Mouse (Mus musculus) forelimb bud, embryonic 11.5 days (tissue): Measurements from ENCODE around the gene Crebrf.
A peak's percentile ranks its signal among the peaks of the same experiment; 100 is the strongest.

Source experiments
- DNase-seq: peaks from one replicate; pipeline ENCODE4 v3.0.0-alpha.2; 2012; ENCODE audit warnings: low read depth, low spot score

The Crebrf gene

GRCm38 (mm10) chr17:26705463-26706359 is 9.7 kb upstream of the Crebrf start:
- DNase-seq, result no peak

GRCm38 (mm10) chr17:26707066-26707465 is 8.4 kb upstream of the Crebrf start:
- no peak for DNase-seq

GRCm38 (mm10) chr17:26708499-26708898 is 7.0 kb upstream of the Crebrf start:
- no peak for DNase-seq

- no peak for DNase-seq
Measured at GRCm38 (mm10) chr17:26708993-26709590, 6.4 kb upstream of the Crebrf start.

- DNase-seq, result no peak
Measured at GRCm38 (mm10) chr17:26710049-26710448, 5.4 kb upstream of the Crebrf start.

- peak; percentile 96 for DNase-seq
Measured at GRCm38 (mm10) chr17:26715916-26716717, 667 bp downstream of the Crebrf start.

GRCm38 (mm10) chr17:26717868-26718267 is 2.4 kb downstream of the Crebrf start:
- DNase-seq, result no peak

GRCm38 (mm10) chr17:26719405-26719804 is 4.0 kb downstream of the Crebrf start:
- DNase-seq, result no peak

- no peak for DNase-seq
Measured at GRCm38 (mm10) chr17:26721802-26722201, 6.4 kb downstream of the Crebrf start.

- no peak for DNase-seq
Measured at GRCm38 (mm10) chr17:26724790-26725189, 9.3 kb downstream of the Crebrf start.

GRCm38 (mm10) chr17:26726674-26727073 is 11.2 kb downstream of the Crebrf start:
- no peak for DNase-seq

- DNase-seq, result no peak
Measured at GRCm38 (mm10) chr17:26727110-26727755, 11.8 kb downstream of the Crebrf start.

- no peak for DNase-seq
Measured at GRCm38 (mm10) chr17:26742581-26742980, 27.1 kb downstream of the Crebrf start.

GRCm38 (mm10) chr17:26743294-26743693 is 27.8 kb downstream of the Crebrf start:
- no peak for DNase-seq

GRCm38 (mm10) chr17:26749975-26750374 is 34.5 kb downstream of the Crebrf start:
- DNase-seq, result no peak

GRCm38 (mm10) chr17:26752297-26752696 is 36.8 kb downstream of the Crebrf start:
- no peak for DNase-seq

GRCm38 (mm10) chr17:26753476-26753875 is 38.0 kb downstream of the Crebrf start:
- DNase-seq, result no peak

- DNase-seq, result no peak
Measured at GRCm38 (mm10) chr17:26767100-26767753, 51.8 kb downstream of the Crebrf start.

- no peak for DNase-seq
Measured at GRCm38 (mm10) chr17:26767754-26768124, 52.3 kb downstream of the Crebrf start.

- DNase-seq, result no peak
Measured at GRCm38 (mm10) chr17:26776211-26776610, 60.8 kb downstream of the Crebrf start.

GRCm38 (mm10) chr17:26778001-26778400 is 62.6 kb downstream of the Crebrf start:
- no peak for DNase-seq
